Mouse (Mus musculus) hindbrain, embryonic 15.5 days (tissue): ENCODE data around the gene Hist2h2aa1. TPM values are rescaled to one million over a fixed set of nuclear protein-coding genes. Genes with fewer than 3 reads are reported as not detected.
A peak's percentile ranks its signal among the peaks of the same experiment; 100 is the strongest.
"Not testable (repeated sequence)": the region's sequence is repeated elsewhere in the genome, so short reads cannot be mapped to it uniquely, and the experiment has no call there.

Source experiments
- ATAC-seq: fragments of 200-750 bp; cut with Nextera tagmentation; 2 replicates; pipeline ENCODE4 v1.8.0; 2017; ENCODE audit warnings: low read depth, moderate number of reproducible peaks, moderate TSS enrichment; ENCODE audit not compliant: low FRiP score
- H3K27ac ChIP-seq: fragments of 300-500 bp; sonication (generic); replicated peaks from 2 replicates; pipeline ENCODE4 v1.5.1; 2015; ENCODE audit warnings: mild to moderate bottlenecking, inconsistent platforms
- H3K27me3 ChIP-seq: fragments of 300-500 bp; sonication (generic); 2 replicates; pipeline ENCODE4 v1.6.1; 2015; ENCODE audit warnings: control low read depth, inconsistent platforms
- H3K36me3 ChIP-seq: fragments of 300-500 bp; sonication (generic); 2 replicates; pipeline ENCODE4 v1.6.1; 2015; ENCODE audit warnings: control low read depth, inconsistent platforms
- H3K4me1 ChIP-seq: fragments of 300-500 bp; sonication (generic); replicated peaks from 2 replicates; pipeline ENCODE4 v1.6.1; 2015; ENCODE audit warnings: control low read depth, inconsistent platforms
- H3K4me2 ChIP-seq: fragments of 300-500 bp; sonication (generic); 2 replicates; pipeline ENCODE4 v1.6.1; 2015; ENCODE audit warnings: moderate library complexity, mild to moderate bottlenecking, inconsistent platforms
- H3K4me3 ChIP-seq: fragments of 300-500 bp; sonication (generic); 2 replicates; pipeline ENCODE4 v1.5.1; 2015; ENCODE audit warnings: mild to moderate bottlenecking, inconsistent platforms
- H3K9ac ChIP-seq: fragments of 300-500 bp; sonication (generic); 2 replicates; pipeline ENCODE4 v1.6.1; 2015; ENCODE audit warnings: inconsistent platforms
- H3K9me3 ChIP-seq: fragments of 300-500 bp; sonication (generic); 2 replicates; pipeline ENCODE4 v1.6.1; 2016; ENCODE audit warnings: control low read depth, inconsistent platforms
- WGBS: fragments of 180-500 bp; shearing (Covaris S2); methylation state at CpG from one replicate; pipeline ENCODE4 v1.1.7; 2015; 5-methylcytosine and 5-hydroxymethylcytosine counted together
- polyA plus RNA-seq: library from polyadenylated mRNA; unstranded; fragments of >200 nt; fragmentation: Nextera tagmentation; extraction: Ambion mirVana; gene quantifications from 2 replicates; pipeline ENCODE4 v1.2.1, GENCODE M21; 2015

Hist2h2aa1 gene
- polyA plus RNA-seq, 1 experiment from 2014 or later, result 17.3 TPM

DNA sequence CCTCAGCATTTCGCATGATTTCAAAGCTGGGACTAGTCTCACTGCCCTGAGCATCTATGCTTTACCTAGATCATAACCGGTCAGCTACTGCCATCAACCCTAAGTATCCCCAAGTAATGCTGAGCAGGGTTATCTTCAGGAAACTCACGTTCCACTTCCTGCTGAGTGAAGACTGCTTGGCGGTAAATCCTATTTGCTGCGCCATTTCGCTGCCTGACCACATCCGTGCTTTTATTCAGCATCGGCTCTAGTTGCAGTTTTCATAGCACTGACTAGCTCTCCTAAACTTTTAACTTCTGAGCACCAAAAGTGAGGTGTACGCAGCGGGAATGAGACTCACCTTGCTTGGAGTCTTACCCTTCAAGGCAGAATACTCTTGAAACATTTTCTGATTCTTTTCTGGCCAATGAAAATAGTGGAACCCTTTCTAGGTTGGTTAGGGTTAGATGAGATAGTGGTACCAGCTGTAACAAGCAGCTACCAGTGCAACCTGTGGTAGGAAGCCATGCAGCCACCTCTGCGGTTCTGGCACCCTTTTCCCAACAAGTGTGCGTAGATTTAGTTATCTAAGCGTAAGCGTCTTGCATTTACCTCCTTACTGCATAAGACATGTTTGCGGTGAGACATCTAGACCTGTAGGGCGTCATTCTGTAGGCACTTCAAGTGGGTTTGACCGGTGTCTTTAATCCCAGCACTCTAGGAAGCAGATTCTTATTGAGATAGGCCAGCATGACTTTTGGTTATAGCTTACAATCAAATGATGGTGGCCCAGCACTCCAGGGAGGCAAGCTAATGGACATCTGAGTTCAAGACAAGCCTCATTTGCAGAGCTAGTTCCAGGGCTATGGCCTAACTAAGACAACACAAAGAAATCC, 28.5 kb downstream of the Hist2h2aa1 start:
- H3K9me3 ChIP-seq, result no peaks in the 10 kb centered on the region
- H3K27ac ChIP-seq, result no peak overlapping the region
- WGBS, result 93% methylated on average over 17 of the region's 17 CpGs
- no peak for ATAC-seq
- H3K4me2 ChIP-seq, result no peak overlapping the region
- H3K9ac ChIP-seq, result no peak overlapping the region
- no peaks in the 10 kb centered on the region for H3K27me3 ChIP-seq
- H3K36me3 ChIP-seq, result no peaks in the 10 kb centered on the region
- no peak overlapping the region for H3K4me3 ChIP-seq
- peaks cover 20% of the 10 kb centered on the region for H3K4me1 ChIP-seq

DNA sequence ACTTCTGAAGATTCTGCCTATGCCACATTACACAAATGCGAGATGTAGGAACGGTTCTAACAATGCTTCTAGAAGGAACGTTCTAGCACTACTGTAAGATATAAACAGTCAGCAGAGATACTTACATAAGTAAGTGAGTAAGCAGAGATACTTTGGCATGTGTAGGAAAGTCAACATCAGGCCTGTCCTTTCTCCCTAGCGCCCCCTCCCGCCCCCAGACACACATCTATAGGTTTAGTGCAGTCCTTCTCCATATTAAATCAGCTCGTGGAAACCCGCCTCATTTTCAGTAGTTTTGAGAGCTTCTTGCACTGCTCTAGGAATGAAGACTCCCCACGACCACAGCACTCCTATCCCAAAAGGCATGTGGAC, 32.1 kb downstream of the Hist2h2aa1 start:
- Histone ChIP-seq H3K9ac (peak overlapping the region; percentile 42; the same call in 1 of the 2 replicates), H3K36me3 (no peaks in the 10 kb centered on the region), H3K27me3 (0 out of 2 replicates have a peak, but pooled peaks cover 5% of the 10 kb centered on the region), H3K4me2 (peak overlapping the region; percentile 90), H3K27ac (peak overlapping the region; percentile 94), H3K4me3 (peak overlapping the region; percentile 64), H3K4me1 (peaks cover 12% of the 10 kb centered on the region), H3K9me3 (no peaks in the 10 kb centered on the region)
- 14% methylated on average over 8 of the region's 8 CpGs for WGBS
- ATAC-seq, result no peak; the same call in 1 of the 2 replicates

DNA sequence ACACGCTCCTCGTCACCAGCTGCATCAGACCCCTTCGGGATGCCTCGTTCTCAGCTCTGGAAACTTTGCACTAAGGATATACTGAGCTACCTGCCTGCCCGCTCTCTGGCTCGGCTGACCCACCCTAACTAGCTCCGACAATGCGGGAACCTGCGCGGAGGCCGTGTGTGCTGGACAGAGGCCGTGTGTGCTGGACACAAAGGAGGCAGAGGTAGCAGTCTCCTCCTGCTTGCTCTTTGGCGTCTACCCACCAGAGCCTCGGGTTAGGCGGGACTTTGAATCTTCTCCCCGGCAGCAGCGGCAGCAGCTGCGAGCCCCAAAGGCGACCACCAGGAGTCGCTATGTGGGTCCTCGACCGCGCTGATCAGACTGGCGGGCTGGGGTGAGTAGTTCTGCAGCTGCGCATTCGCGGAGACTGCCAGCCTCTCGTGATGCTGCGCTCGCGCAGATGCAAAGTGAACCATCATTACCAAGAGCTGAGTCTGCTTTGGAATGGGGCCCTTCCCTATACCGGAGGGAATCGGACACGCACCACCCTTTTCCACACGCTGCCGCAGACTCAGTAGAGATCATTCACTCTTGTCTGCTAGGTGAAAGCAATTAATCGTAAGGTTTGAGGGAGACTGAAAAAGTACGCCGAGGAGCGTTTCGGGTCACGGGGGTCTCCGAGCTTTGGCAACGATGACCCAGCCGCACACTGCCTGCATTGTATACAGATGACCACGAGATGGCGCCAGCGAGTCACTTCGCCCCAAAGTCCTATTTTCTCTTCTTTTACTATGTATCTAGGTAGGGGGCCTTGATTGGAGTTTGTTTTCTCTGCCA, 32.7 kb downstream of the Hist2h2aa1 start:
- whole genome bisulfite sequencing, result under 1% methylated on average over 49 of the region's 49 CpGs
- H3K27ac ChIP-seq, result peak overlapping the region; percentile 94
- H3K27me3 ChIP-seq, result peaks cover 8% of the 10 kb centered on the region

DNA sequence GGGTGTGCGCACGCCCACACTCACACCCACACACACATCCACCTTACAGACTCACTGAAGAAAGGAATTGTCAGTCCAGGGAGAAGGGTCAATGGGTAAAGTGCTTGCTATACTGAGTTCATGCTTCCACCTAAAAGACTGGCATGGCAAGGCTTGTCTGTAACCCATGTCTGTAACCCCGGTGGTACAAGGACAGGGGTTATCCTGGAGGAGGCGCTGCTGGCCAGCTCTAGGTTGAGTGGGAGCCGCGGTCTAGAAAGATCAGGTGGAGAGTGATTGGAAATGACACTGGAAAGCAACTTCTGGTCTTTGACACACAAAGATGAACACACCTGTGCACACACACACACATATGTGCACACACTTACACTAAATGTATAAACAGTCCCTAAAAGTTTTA, 35.4 kb downstream of the Hist2h2aa1 start:
- peaks cover 25% of the 10 kb centered on the region for H3K27me3 ChIP-seq
- ATAC-seq, result no peak
- H3K36me3 ChIP-seq, result no peaks in the 10 kb centered on the region
- H3K4me2 ChIP-seq, result no peak overlapping the region
- no peaks in the 10 kb centered on the region for H3K9me3 ChIP-seq
- 59% methylated on average over 6 of the region's 6 CpGs for WGBS
- H3K27ac ChIP-seq, result no peak overlapping the region
- no peak overlapping the region for H3K9ac ChIP-seq
- H3K4me1 ChIP-seq, result peaks cover 12% of the 10 kb centered on the region
- H3K4me3 ChIP-seq, result no peak overlapping the region

More for the DNA sequence above, 32.7 kb downstream of the Hist2h2aa1 start:
- peak overlapping the region; percentile 90 for H3K4me2 ChIP-seq
- peaks cover 12% of the 10 kb centered on the region for H3K4me1 ChIP-seq
- H3K9me3 ChIP-seq, result no peaks in the 10 kb centered on the region
- peak overlapping the region; percentile 66 for H3K9ac ChIP-seq
- H3K36me3 ChIP-seq, result no peaks in the 10 kb centered on the region
- H3K4me3 ChIP-seq, result peak overlapping the region; percentile 64
- ATAC-seq, result peak; percentile 98

DNA sequence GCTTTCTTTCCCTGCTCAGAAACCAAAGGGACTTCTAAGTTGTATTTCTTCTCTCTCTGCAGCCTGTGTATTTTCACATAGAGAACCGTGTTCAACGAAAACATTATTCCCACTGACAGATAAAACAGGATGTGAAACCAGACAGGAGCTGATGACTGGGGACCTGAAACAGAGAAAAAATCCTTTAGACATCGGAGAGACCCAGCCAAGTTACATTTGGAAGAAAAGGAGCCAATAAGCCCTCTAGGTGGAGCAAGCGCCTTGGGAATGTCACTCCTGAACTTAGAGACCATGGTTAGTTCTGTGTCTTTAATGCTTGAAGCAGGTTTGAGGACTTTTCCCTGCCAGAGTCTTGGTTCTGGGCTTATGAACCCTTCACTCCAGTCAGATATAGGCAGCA, 39.2 kb downstream of the Hist2h2aa1 start:
- Histone ChIP-seq H3K4me1 (no peaks in the 10 kb centered on the region), H3K9ac (no peak overlapping the region), H3K27me3 (peaks cover 28% of the 10 kb centered on the region), H3K36me3 (no peaks in the 10 kb centered on the region), H3K27ac (no peak overlapping the region), H3K9me3 (no peaks in the 10 kb centered on the region), H3K4me3 (no peak overlapping the region), H3K4me2 (no peak overlapping the region)
- WGBS, result 23% methylated on average over 4 of the region's 4 CpGs
- no peak for ATAC-seq

DNA sequence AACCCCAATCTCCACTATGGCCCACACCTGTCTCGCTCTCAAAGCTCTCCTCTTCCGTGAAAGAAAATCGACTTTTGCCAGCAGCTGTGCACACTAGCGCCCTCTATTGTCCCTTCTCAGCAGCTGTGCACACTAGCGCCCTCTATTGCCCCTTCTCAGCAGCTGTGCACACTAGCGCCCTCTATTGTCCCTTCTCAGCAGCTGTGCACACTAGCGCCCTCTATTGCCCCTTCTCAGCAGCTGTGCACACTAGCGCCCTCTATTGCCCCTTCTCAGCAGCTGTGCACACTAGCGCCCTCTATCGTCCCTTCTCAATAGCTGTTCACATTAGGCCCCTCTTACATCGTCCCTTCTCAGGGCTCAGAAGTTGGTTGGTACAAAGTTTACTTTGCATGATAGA, 42.0 kb downstream of the Hist2h2aa1 start:
- not testable (repeated sequence) for H3K36me3 ChIP-seq
- 89% methylated on average over 11 of the region's 11 CpGs for WGBS

DNA sequence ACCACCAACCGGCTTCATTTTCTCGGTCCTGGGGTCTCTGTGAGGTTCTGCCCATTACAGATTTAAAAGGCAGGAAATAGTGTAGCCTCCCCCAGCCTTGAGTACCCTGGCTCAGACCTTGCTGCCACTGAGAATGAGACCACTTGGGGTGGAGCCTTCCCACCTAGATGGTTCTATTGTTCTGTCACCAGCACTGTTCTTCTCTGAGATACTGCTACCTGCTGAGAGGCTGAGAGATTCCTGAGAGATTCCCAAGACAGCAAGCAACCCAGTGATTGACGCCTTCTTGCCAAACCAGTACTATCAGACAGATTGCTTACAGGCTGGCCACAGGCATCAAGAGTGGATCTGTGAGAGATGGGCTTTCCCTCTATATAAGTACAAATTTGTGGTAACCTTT, 43.9 kb downstream of the Hist2h2aa1 start:
- no peak overlapping the region for H3K27ac ChIP-seq
- 69% methylated on average over 3 of the region's 3 CpGs for WGBS
- ATAC-seq, result no peak
- H3K4me3 ChIP-seq, result no peak overlapping the region
- no peaks in the 10 kb centered on the region for H3K9me3 ChIP-seq
- no peak overlapping the region for H3K4me2 ChIP-seq
- H3K4me1 ChIP-seq, result no peaks in the 10 kb centered on the region
- no peak overlapping the region for H3K9ac ChIP-seq
- H3K36me3 ChIP-seq, result no peaks in the 10 kb centered on the region
- H3K27me3 ChIP-seq, result peaks cover 8% of the 10 kb centered on the region; the same call in 1 of the 2 replicates

More for the DNA sequence above, 42.0 kb downstream of the Hist2h2aa1 start:
- H3K9me3 ChIP-seq, H3K27ac ChIP-seq, H3K4me2 ChIP-seq, H3K4me1 ChIP-seq, ATAC-seq, H3K9ac ChIP-seq, H3K4me3 ChIP-seq: not testable (repeated sequence)
- H3K27me3 ChIP-seq, result peaks cover 23% of the 10 kb centered on the region

DNA sequence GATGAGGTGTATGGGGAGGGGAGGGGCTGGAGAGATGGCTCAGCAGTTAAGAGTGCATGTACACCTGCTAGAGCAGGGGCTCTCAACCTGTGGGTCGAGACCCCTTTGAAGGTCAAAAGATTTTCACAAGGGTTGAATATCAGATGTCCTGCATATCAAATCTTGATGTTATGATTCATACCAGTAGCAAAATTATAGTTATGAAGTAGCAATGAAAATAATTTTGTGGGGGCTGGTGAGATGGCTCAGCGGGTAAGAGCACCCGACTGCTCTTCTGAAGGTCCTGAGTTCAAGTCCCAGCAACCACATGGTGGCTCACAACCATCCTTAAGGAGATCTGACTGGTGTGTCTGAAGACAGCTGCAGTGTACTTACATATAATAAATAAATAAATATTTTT, 45.4 kb downstream of the Hist2h2aa1 start:
- H3K27ac ChIP-seq, result not testable (repeated sequence)

DNA sequence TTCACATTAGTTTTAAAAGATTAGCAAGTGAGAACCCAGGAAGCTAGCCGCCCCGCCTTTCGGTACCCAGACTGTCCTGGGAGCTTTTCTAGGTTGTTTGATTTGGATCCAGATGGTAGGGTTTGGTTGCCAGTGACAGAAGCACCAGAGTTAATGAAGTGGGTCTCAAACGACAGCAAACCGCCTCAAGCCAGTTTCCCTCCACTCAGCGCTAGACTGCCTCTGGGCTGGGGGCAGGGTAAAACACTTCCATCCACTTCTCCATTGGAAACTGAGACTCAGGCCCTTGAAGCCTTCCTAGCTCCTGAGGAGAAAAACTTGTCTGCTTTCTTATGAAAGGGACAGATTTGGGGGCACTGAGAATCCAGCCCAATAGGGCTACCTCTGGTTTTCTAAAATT, 47.3 kb downstream of the Hist2h2aa1 start:
- H3K27me3 ChIP-seq, result no peaks in the 10 kb centered on the region; the same call in 1 of the 2 replicates
- no peak overlapping the region for H3K4me3 ChIP-seq
- WGBS, result 68% methylated on average over 6 of the region's 6 CpGs
- H3K4me1 ChIP-seq, result no peaks in the 10 kb centered on the region
- no peaks in the 10 kb centered on the region for H3K36me3 ChIP-seq
- no peak overlapping the region for H3K4me2 ChIP-seq
- no peak overlapping the region for H3K27ac ChIP-seq
- ATAC-seq, result no peak
- no peak overlapping the region for H3K9ac ChIP-seq
- H3K9me3 ChIP-seq, result no peaks in the 10 kb centered on the region

More for the DNA sequence above, 45.4 kb downstream of the Hist2h2aa1 start:
- H3K4me3 ChIP-seq, H3K36me3 ChIP-seq, ATAC-seq, H3K4me1 ChIP-seq, H3K9me3 ChIP-seq, H3K27me3 ChIP-seq, H3K4me2 ChIP-seq, H3K9ac ChIP-seq: not testable (repeated sequence)
- 96% methylated on average over 3 of the region's 3 CpGs for WGBS

DNA sequence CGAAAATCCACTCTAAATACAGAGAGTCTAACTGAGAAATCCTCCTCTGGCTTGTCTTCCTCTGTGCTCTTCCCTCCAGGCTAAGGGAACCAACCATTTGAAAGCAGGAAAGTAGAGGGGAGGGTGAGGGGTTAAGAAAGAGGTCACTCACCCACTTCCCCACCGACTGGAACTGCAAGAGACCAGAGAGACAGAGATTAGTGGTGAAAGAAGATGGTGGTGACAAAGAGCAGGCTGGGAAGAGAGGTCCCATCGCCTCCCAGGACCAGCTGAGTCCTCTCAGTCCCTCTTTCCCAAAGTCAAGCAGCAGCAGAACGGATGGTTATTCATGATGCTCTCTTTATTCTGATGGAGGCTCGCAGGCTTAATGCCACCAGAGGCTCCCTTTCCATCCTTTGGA, 48.1 kb downstream of the Hist2h2aa1 start:
- no peaks in the 10 kb centered on the region for H3K4me1 ChIP-seq
- WGBS, result 47% methylated on average over 5 of the region's 5 CpGs
- no peaks in the 10 kb centered on the region for H3K27me3 ChIP-seq

DNA sequence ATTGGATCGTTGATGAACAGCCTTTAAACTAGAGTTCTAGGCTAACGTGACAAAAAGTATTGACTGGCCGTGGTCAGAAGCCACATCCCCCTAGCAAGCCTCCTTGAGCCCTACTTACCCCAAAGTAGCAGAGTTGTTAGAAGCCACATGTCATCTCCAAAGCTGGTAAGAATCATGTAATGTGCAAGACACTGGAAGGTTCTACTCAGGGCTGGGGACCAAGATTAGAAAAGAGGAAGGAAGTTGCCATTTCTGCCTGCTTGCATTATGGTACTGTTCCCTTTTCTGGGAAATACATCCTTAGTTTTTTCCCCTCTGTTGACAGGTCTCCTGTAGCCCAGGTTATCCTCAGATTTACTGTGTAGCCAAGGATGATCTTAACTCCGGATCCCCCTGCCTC, 48.5 kb downstream of the Hist2h2aa1 start, which contains the start of gene Fcgr1:
TSS of gene Fcgr1 (minus strand) at position 183 of the 400 bp plus-strand sequence.
- H3K9me3 ChIP-seq, result no peaks in the 10 kb centered on the region
- no peaks in the 10 kb centered on the region for H3K4me1 ChIP-seq
- no peak for ATAC-seq
- H3K36me3 ChIP-seq, result no peaks in the 10 kb centered on the region
- H3K4me2 ChIP-seq, result no peak within 1 kb of the TSS
- H3K4me3 ChIP-seq, result no peak within 1 kb of the TSS
- no peak within 1 kb of the TSS for H3K27ac ChIP-seq
- 85% methylated on average over 4 of the region's 4 CpGs for WGBS
- H3K27me3 ChIP-seq, result no peaks in the 10 kb centered on the region
- H3K9ac ChIP-seq, result no peak within 1 kb of the TSS

More for the DNA sequence above, 48.1 kb downstream of the Hist2h2aa1 start:
- no peak overlapping the region for H3K4me3 ChIP-seq
- no peak overlapping the region for H3K27ac ChIP-seq
- no peaks in the 10 kb centered on the region for H3K36me3 ChIP-seq
- ATAC-seq, result no peak
- no peaks in the 10 kb centered on the region for H3K9me3 ChIP-seq
- H3K4me2 ChIP-seq, result no peak overlapping the region
- H3K9ac ChIP-seq, result no peak overlapping the region
